Mouse (Mus musculus) adrenal gland, adult 2 months (tissue): ENCODE data around the gene Nol4l. TPM values are rescaled to one million over a fixed set of nuclear protein-coding genes. Genes with fewer than 3 reads are reported as not detected.
"Not testable (repeated sequence)": the region's sequence is repeated elsewhere in the genome, so short reads cannot be mapped to it uniquely, and the experiment has no call there.

Experiments used
- DNase-seq: peaks from one replicate; pipeline ENCODE4 v3.0.0; 2021
- polyA plus RNA-seq: library from polyadenylated mRNA; depleted of rRNA; stranded (reverse); fragments of >200 nt; gene quantifications from 2 replicates; pipeline ENCODE4 v1.2.3, GENCODE M21; 2012; rRNA removed
- total RNA-seq, 2 experiments: library from RNA; stranded (reverse); gene quantifications; 2 replicates each; pipeline ENCODE4 v1.2.3; 2021

Gene Nol4l
- total and polyA plus RNA-seq, 3 experiments: 6.5 to 16.4 (median 11.5) TPM

- peak; percentile 70 for DNase-seq
Observed at GRCm38 (mm10) chr2:153417841-153418240, 111.9 kb downstream of the Nol4l start.

GRCm38 (mm10) chr2:153414607-153415006, 115.2 kb downstream of the Nol4l start:
- DNase-seq: no peak

- no peak for DNase-seq
Observed at GRCm38 (mm10) chr2:153412563-153412962, 117.2 kb downstream of the Nol4l start.

GRCm38 (mm10) chr2:153411557-153411956, 118.2 kb downstream of the Nol4l start:
- no peak for DNase-seq

GRCm38 (mm10) chr2:153408971-153409370, 120.8 kb downstream of the Nol4l start:
- no peak for DNase-seq

- no peak for DNase-seq
Observed at GRCm38 (mm10) chr2:153406882-153407281, 122.9 kb downstream of the Nol4l start.

- no peak for DNase-seq
Observed at GRCm38 (mm10) chr2:153404882-153405281, 124.9 kb downstream of the Nol4l start.

GRCm38 (mm10) chr2:153404062-153404461, 125.7 kb downstream of the Nol4l start:
- DNase-seq: peak; percentile 56

GRCm38 (mm10) chr2:153399166-153399565, 130.6 kb downstream of the Nol4l start:
- no peak for DNase-seq

- DNase-seq: no peak
Observed at GRCm38 (mm10) chr2:153397790-153398515, 131.8 kb downstream of the Nol4l start.

GRCm38 (mm10) chr2:153393045-153393444, 136.7 kb downstream of the Nol4l start:
- DNase-seq: no peak

- DNase-seq: no peak
Observed at GRCm38 (mm10) chr2:153389831-153390230, 139.9 kb downstream of the Nol4l start.

GRCm38 (mm10) chr2:153380479-153380878, 149.3 kb downstream of the Nol4l start:
- no peak for DNase-seq

GRCm38 (mm10) chr2:153375380-153375779, 154.4 kb downstream of the Nol4l start:
- peak; percentile 35 for DNase-seq

GRCm38 (mm10) chr2:153370871-153371270, 158.9 kb downstream of the Nol4l start:
- DNase-seq: no peak

GRCm38 (mm10) chr2:153364531-153364930, 165.2 kb downstream of the Nol4l start:
- not testable (repeated sequence) for DNase-seq

GRCm38 (mm10) chr2:153361101-153361710, 168.6 kb downstream of the Nol4l start:
- DNase-seq: no peak

Other genes with a start within 250 kb of the Nol4l start
- gene Kif3b, start 238.6 kb downstream of the Nol4l start, total RNA-seq: 10 to 100 TPM; 26.3 to 29.5 TPM
- gene Kif3b, start 238.6 kb downstream of the Nol4l start, polyA plus RNA-seq: 3.7 and 4.3 TPM in 2 replicates
- gene Asxl1, start 184.1 kb downstream of the Nol4l start, total RNA-seq: 10 to 100 TPM; 20.5 to 24.7 TPM
- 7.3 and 7.5 TPM in 2 replicates for gene Asxl1, start 184.1 kb downstream of the Nol4l start, polyA plus RNA-seq
- gene 4930404H24Rik, start 37.2 kb downstream of the Nol4l start, total RNA-seq: not detected
- not detected in 2 replicates for gene 4930404H24Rik, start 37.2 kb downstream of the Nol4l start, polyA plus RNA-seq
- 10 to 100 TPM; 32.3 to 37.0 TPM for gene Commd7, start 102.8 kb upstream of the Nol4l start, total RNA-seq
- 21.9 and 28.9 TPM in 2 replicates for gene Commd7, start 102.8 kb upstream of the Nol4l start, polyA plus RNA-seq
- 1 to 10 TPM; 1.4 to 1.9 TPM for gene Dnmt3b, start 119.5 kb upstream of the Nol4l start, total RNA-seq
- gene Dnmt3b, start 119.5 kb upstream of the Nol4l start, polyA plus RNA-seq: 1.2 and 1.7 TPM in 2 replicates
- not detected for gene Dnmt3c, start 166.7 kb upstream of the Nol4l start, total RNA-seq
- gene Dnmt3c, start 166.7 kb upstream of the Nol4l start, polyA plus RNA-seq: 0.06 TPM in 1 of 2 replicates, not detected in the other
- gene Mapre1, start 211.3 kb upstream of the Nol4l start, total RNA-seq: 100 to 1,000 TPM in 1 of 2 experiments, 10 to 100 TPM in 1; 92.7 to 100 TPM
- gene Mapre1, start 211.3 kb upstream of the Nol4l start, polyA plus RNA-seq: 2.4 and 3.0 TPM in 2 replicates
- gene Efcab8, start 250.0 kb upstream of the Nol4l start, total RNA-seq: under 1 TPM in 1 of 2 experiments, not detected in 1; 0.20 TPM
- gene Efcab8, start 250.0 kb upstream of the Nol4l start, polyA plus RNA-seq: 0.46 and 1.6 TPM in 2 replicates